Mouse (Mus musculus): ENCODE data around the gene Gm20388.
"Not testable (repeated sequence)": the region's sequence is repeated elsewhere in the genome, so short reads cannot be mapped to it uniquely, and the experiment has no call there.

Gm20388 gene

GRCm38 (mm10) chr8:123185566-123186409 lies 3275.1 kb downstream of the Gm20388 start, which contains the start of gene Dpep1:
Gene Dpep1, plus strand, starts transcription at chr8:123186242.
- no peak for DNase-seq (ENCODE audit: low spot score in 2 of 2)

- no peak for DNase-seq (ENCODE audit: low spot score in 2 of 2)
These were observed 3277.4 kb downstream of the Gm20388 start for GRCm38 (mm10) chr8:123188006-123188405.

GRCm38 (mm10) chr8:123188841-123189240 lies 3278.2 kb downstream of the Gm20388 start:
- DNase-seq (ENCODE audit: low spot score in 2 of 2) = no peak

- DNase-seq (ENCODE audit: low spot score in 2 of 2) = peak; percentile 52 to 71
These were observed 3280.0 kb downstream of the Gm20388 start for GRCm38 (mm10) chr8:123190678-123191077.

GRCm38 (mm10) chr8:123191908-123192307 lies 3281.3 kb downstream of the Gm20388 start:
- DNase-seq (ENCODE audit: low spot score in 2 of 2) = no peak

GRCm38 (mm10) chr8:123193771-123194170 lies 3283.1 kb downstream of the Gm20388 start:
- no peak for DNase-seq (ENCODE audit: low spot score in 2 of 2)

- not testable (repeated sequence) for DNase-seq (ENCODE audit: low spot score in 2 of 2)
These were observed 3286.4 kb downstream of the Gm20388 start for GRCm38 (mm10) chr8:123197016-123197415.

GRCm38 (mm10) chr8:123199864-123200263 lies 3289.2 kb downstream of the Gm20388 start:
- DNase-seq (ENCODE audit: low spot score in 2 of 2) = no peak

- DNase-seq (ENCODE audit: low spot score in 2 of 2) = peak in 1 of 2 experiments; percentile 74
These were observed 3291.6 kb downstream of the Gm20388 start for GRCm38 (mm10) chr8:123202288-123202687.

GRCm38 (mm10) chr8:123203571-123203970 lies 3292.9 kb downstream of the Gm20388 start:
- no peak for DNase-seq (ENCODE audit: low spot score in 2 of 2)

GRCm38 (mm10) chr8:123211876-123212275 lies 3301.2 kb downstream of the Gm20388 start:
- DNase-seq (ENCODE audit: low spot score in 2 of 2) = no peak

- DNase-seq (ENCODE audit: low spot score in 2 of 2) = peak; percentile 80 to 82
These were observed 3301.9 kb downstream of the Gm20388 start, which contains the start of the genes Chmp1a and Spata33 for GRCm38 (mm10) chr8:123212321-123213117. Gene Chmp1a, minus strand, starts transcription at chr8:123212763. Gene Spata33, plus strand, starts transcription at chr8:123212832.

GRCm38 (mm10) chr8:123213118-123213772 lies 3302.6 kb downstream of the Gm20388 start:
- no peak for DNase-seq (ENCODE audit: low spot score in 2 of 2)

- DNase-seq (ENCODE audit: low spot score in 2 of 2) = no peak
These were observed 3304.8 kb downstream of the Gm20388 start for GRCm38 (mm10) chr8:123215430-123215829.

- no peak for DNase-seq (ENCODE audit: low spot score in 2 of 2)
These were observed 3310.3 kb downstream of the Gm20388 start for GRCm38 (mm10) chr8:123220917-123221316.

- peak; percentile 85 to 90 for DNase-seq (ENCODE audit: low spot score in 2 of 2)
These were observed 3313.9 kb downstream of the Gm20388 start, which contains the start of gene Cdk10 for GRCm38 (mm10) chr8:123224278-123225266. Gene Cdk10, plus strand, starts transcription at chr8:123224842.

GRCm38 (mm10) chr8:123228416-123228815 lies 3317.8 kb downstream of the Gm20388 start:
- DNase-seq (ENCODE audit: low spot score in 2 of 2) = no peak

- not testable (repeated sequence) for DNase-seq (ENCODE audit: low spot score in 2 of 2)
These were observed 3319.7 kb downstream of the Gm20388 start for GRCm38 (mm10) chr8:123230326-123230725.

- peak in 1 of 2 experiments; percentile 32 for DNase-seq (ENCODE audit: low spot score in 2 of 2)
These were observed 3321.1 kb downstream of the Gm20388 start for GRCm38 (mm10) chr8:123231742-123232141.

GRCm38 (mm10) chr8:123232553-123232952 lies 3321.9 kb downstream of the Gm20388 start:
- no peak for DNase-seq (ENCODE audit: low spot score in 2 of 2)
